Mouse (Mus musculus): ENCODE measurements around the gene Cdk5rap2. TPM values are rescaled to one million over a fixed set of nuclear protein-coding genes. Genes with fewer than 3 reads are reported as not detected.

The Cdk5rap2 gene
- polyA plus RNA-seq, 1 experiment from 2014 or later, result 7.2 TPM

GRCm38 (mm10) chr4:70398088-70398487, 12.2 kb downstream of the Cdk5rap2 start:
- H3K4me2 ChIP-seq, result no peak overlapping the region
- H3K9me3 ChIP-seq (replicated peaks), result no peaks in the 10 kb centered on the region
- H3K9ac ChIP-seq, result no peak overlapping the region
- H3K27me3 ChIP-seq, result no peaks in the 10 kb centered on the region
- no peaks in the 10 kb centered on the region for H3K4me1 ChIP-seq (replicated peaks)
- WGBS, result 75% methylated on average over 4 of the region's 4 CpGs
- no peak for ATAC-seq (replicated peaks; ENCODE audit: insufficient number of reproducible peaks, insufficient read depth, low FRiP score, low read depth)
- no peak overlapping the region for H3K27ac ChIP-seq
- H3K4me3 ChIP-seq, result no peak overlapping the region
- peaks cover 15% of the 10 kb centered on the region for H3K36me3 ChIP-seq

GRCm38 (mm10) chr4:70396701-70397100, 13.5 kb downstream of the Cdk5rap2 start:
- peaks cover 15% of the 10 kb centered on the region for H3K36me3 ChIP-seq
- H3K27me3 ChIP-seq, result no peaks in the 10 kb centered on the region
- no peak overlapping the region for H3K4me3 ChIP-seq
- H3K9me3 ChIP-seq (replicated peaks), result no peaks in the 10 kb centered on the region
- no peak overlapping the region for H3K4me2 ChIP-seq
- H3K9ac ChIP-seq, result no peak overlapping the region
- H3K4me1 ChIP-seq (replicated peaks), result 0 out of 2 replicates have a peak, but pooled peaks cover under 1% of the 10 kb centered on the region
- H3K27ac ChIP-seq, result no peak overlapping the region
- ATAC-seq (replicated peaks; ENCODE audit: insufficient number of reproducible peaks, insufficient read depth, low FRiP score, low read depth), result no peak
- 81% methylated on average over 5 of the region's 5 CpGs for WGBS

GRCm38 (mm10) chr4:70394736-70395135, 15.5 kb downstream of the Cdk5rap2 start:
- ATAC-seq (replicated peaks; ENCODE audit: insufficient number of reproducible peaks, insufficient read depth, low FRiP score, low read depth), result no peak
- WGBS, result 83% methylated on average over 2 of the region's 2 CpGs
- Histone ChIP-seq H3K27me3 (no peaks in the 10 kb centered on the region), H3K27ac (no peak overlapping the region), H3K4me1 (replicated peaks) (0 out of 2 replicates have a peak, but pooled peaks cover 5% of the 10 kb centered on the region), H3K9me3 (replicated peaks) (no peaks in the 10 kb centered on the region), H3K4me3 (no peak overlapping the region), H3K36me3 (peaks cover 6% of the 10 kb centered on the region), H3K4me2 (no peak overlapping the region), H3K9ac (no peak overlapping the region)

GRCm38 (mm10) chr4:70391760-70392372, 18.4 kb downstream of the Cdk5rap2 start:
- WGBS, result 78% methylated on average over 11 of the region's 11 CpGs
- Histone ChIP-seq H3K4me3 (no peak overlapping the region), H3K36me3 (no peaks in the 10 kb centered on the region), H3K27me3 (no peaks in the 10 kb centered on the region), H3K9me3 (replicated peaks) (no peaks in the 10 kb centered on the region), H3K4me2 (no peak overlapping the region), H3K9ac (no peak overlapping the region), H3K27ac (peak overlapping the region; percentile 60), H3K4me1 (replicated peaks) (0 out of 2 replicates have a peak, but pooled peaks cover 5% of the 10 kb centered on the region)
- ATAC-seq (replicated peaks; ENCODE audit: insufficient number of reproducible peaks, insufficient read depth, low FRiP score, low read depth), result 0 out of 2 replicates have a peak, but pooled peaks have one; percentile 27

- Histone ChIP-seq H3K4me2 (no peak overlapping the region), H3K9ac (no peak overlapping the region), H3K4me1 (replicated peaks) (0 out of 2 replicates have a peak, but pooled peaks cover 5% of the 10 kb centered on the region), H3K4me3 (no peak overlapping the region), H3K27ac (peak overlapping the region; percentile 60), H3K36me3 (no peaks in the 10 kb centered on the region), H3K27me3 (no peaks in the 10 kb centered on the region), H3K9me3 (replicated peaks) (no peaks in the 10 kb centered on the region)
- 69% methylated on average over 9 of the region's 9 CpGs for WGBS
- ATAC-seq (replicated peaks; ENCODE audit: insufficient number of reproducible peaks, insufficient read depth, low FRiP score, low read depth), result peak; percentile 55; the same call in 1 of the 2 replicates
These were observed 19.2 kb downstream of the Cdk5rap2 start for GRCm38 (mm10) chr4:70391073-70391472.

- Histone ChIP-seq H3K27ac (no peak overlapping the region), H3K36me3 (no peaks in the 10 kb centered on the region), H3K9ac (no peak overlapping the region), H3K27me3 (no peaks in the 10 kb centered on the region), H3K4me2 (no peak overlapping the region), H3K4me1 (replicated peaks) (no peaks in the 10 kb centered on the region), H3K9me3 (replicated peaks) (no peaks in the 10 kb centered on the region), H3K4me3 (no peak overlapping the region)
- 81% methylated on average over 5 of the region's 5 CpGs for WGBS
- no peak for ATAC-seq (replicated peaks; ENCODE audit: insufficient number of reproducible peaks, insufficient read depth, low FRiP score, low read depth)
These were observed 24.0 kb downstream of the Cdk5rap2 start for GRCm38 (mm10) chr4:70386206-70386605.

- H3K27me3 ChIP-seq, result no peaks in the 10 kb centered on the region
- 72% methylated on average over 4 of the region's 4 CpGs for WGBS
- H3K9me3 ChIP-seq (replicated peaks), result no peaks in the 10 kb centered on the region
- H3K4me1 ChIP-seq (replicated peaks), result no peaks in the 10 kb centered on the region
- H3K4me2 ChIP-seq, result no peak overlapping the region
- H3K27ac ChIP-seq, result no peak overlapping the region
- no peak overlapping the region for H3K4me3 ChIP-seq
- no peak overlapping the region for H3K9ac ChIP-seq
- ATAC-seq (replicated peaks; ENCODE audit: insufficient number of reproducible peaks, insufficient read depth, low FRiP score, low read depth), result no peak
- peaks cover 5% of the 10 kb centered on the region; the same call in 1 of the 2 replicates for H3K36me3 ChIP-seq
These were observed 32.9 kb downstream of the Cdk5rap2 start for GRCm38 (mm10) chr4:70377359-70377758.

- Histone ChIP-seq H3K9me3 (replicated peaks) (no peaks in the 10 kb centered on the region), H3K27me3 (no peaks in the 10 kb centered on the region), H3K9ac (no peak overlapping the region), H3K4me1 (replicated peaks) (no peaks in the 10 kb centered on the region), H3K27ac (no peak overlapping the region), H3K4me3 (no peak overlapping the region), H3K36me3 (peaks cover 13% of the 10 kb centered on the region; the same call in 1 of the 2 replicates), H3K4me2 (no peak overlapping the region)
- WGBS, result 83% methylated on average over 11 of the region's 11 CpGs
- ATAC-seq (replicated peaks; ENCODE audit: insufficient number of reproducible peaks, insufficient read depth, low FRiP score, low read depth), result no peak
These were observed 45.0 kb downstream of the Cdk5rap2 start for GRCm38 (mm10) chr4:70365061-70365858.

GRCm38 (mm10) chr4:70361366-70361765, 48.9 kb downstream of the Cdk5rap2 start:
- no peak overlapping the region for H3K4me2 ChIP-seq
- H3K9ac ChIP-seq, result no peak overlapping the region
- no peak overlapping the region for H3K27ac ChIP-seq
- ATAC-seq (replicated peaks; ENCODE audit: insufficient number of reproducible peaks, insufficient read depth, low FRiP score, low read depth), result no peak
- no peaks in the 10 kb centered on the region for H3K27me3 ChIP-seq
- WGBS, result 48% methylated on average over 4 of the region's 4 CpGs
- no peaks in the 10 kb centered on the region for H3K9me3 ChIP-seq (replicated peaks)
- H3K4me3 ChIP-seq, result no peak overlapping the region
- peaks cover 32% of the 10 kb centered on the region; the same call in 1 of the 2 replicates for H3K36me3 ChIP-seq
- H3K4me1 ChIP-seq (replicated peaks), result no peaks in the 10 kb centered on the region

- Histone ChIP-seq H3K9me3 (replicated peaks) (no peaks in the 10 kb centered on the region), H3K4me2 (no peak overlapping the region), H3K4me3 (no peak overlapping the region), H3K36me3 (peaks cover 46% of the 10 kb centered on the region), H3K27me3 (no peaks in the 10 kb centered on the region), H3K9ac (no peak overlapping the region), H3K27ac (no peak overlapping the region), H3K4me1 (replicated peaks) (no peaks in the 10 kb centered on the region)
- 66% methylated on average over 9 of the region's 9 CpGs for WGBS
- ATAC-seq (replicated peaks; ENCODE audit: insufficient number of reproducible peaks, insufficient read depth, low FRiP score, low read depth), result no peak
These were observed 54.4 kb downstream of the Cdk5rap2 start for GRCm38 (mm10) chr4:70355659-70356350.

GRCm38 (mm10) chr4:70354448-70354847, 55.8 kb downstream of the Cdk5rap2 start:
- Histone ChIP-seq H3K27me3 (no peaks in the 10 kb centered on the region), H3K4me1 (replicated peaks) (no peaks in the 10 kb centered on the region), H3K4me3 (no peak overlapping the region), H3K27ac (no peak overlapping the region), H3K36me3 (peaks cover 37% of the 10 kb centered on the region), H3K9ac (no peak overlapping the region), H3K4me2 (no peak overlapping the region), H3K9me3 (replicated peaks) (no peaks in the 10 kb centered on the region)
- ATAC-seq (replicated peaks; ENCODE audit: insufficient number of reproducible peaks, insufficient read depth, low FRiP score, low read depth), result no peak
- 91% methylated on average over 13 of the region's 14 CpGs for WGBS

Data from heart, embryonic 15.5 days (tissue).